Mouse (Mus musculus) megakaryocyte progenitor cell, adult 5-6 weeks (primary cell): Measurements from ENCODE around the gene Gm28048. TPM values are rescaled to one million over a fixed set of nuclear protein-coding genes. Genes with fewer than 3 reads are reported as not detected.

Experiments used
- ATAC-seq: replicated peaks from 2 replicates; pipeline ENCODE4 v1.8.0; 2016; ENCODE audit warnings: mild to moderate bottlenecking, moderate TSS enrichment, inconsistent platforms; ENCODE audit not compliant: poor library complexity
- total RNA-seq, 2 experiments: library from RNA; stranded (forward) in 1 of 2; stranded (reverse) in 1 of 2; fragments of 157-497, 149-512 nt in 1 of 2; fragments of 200-1000 nt in 1 of 2; gene quantifications; 2 replicates each; pipeline versions ENCODE4 v1.2.3 to v1.2.4; 2015 to 2017

The Gm28048 gene
- total RNA-seq, 2 experiments from 2014 or later: 52.7 to 77.6 TPM

DNA sequence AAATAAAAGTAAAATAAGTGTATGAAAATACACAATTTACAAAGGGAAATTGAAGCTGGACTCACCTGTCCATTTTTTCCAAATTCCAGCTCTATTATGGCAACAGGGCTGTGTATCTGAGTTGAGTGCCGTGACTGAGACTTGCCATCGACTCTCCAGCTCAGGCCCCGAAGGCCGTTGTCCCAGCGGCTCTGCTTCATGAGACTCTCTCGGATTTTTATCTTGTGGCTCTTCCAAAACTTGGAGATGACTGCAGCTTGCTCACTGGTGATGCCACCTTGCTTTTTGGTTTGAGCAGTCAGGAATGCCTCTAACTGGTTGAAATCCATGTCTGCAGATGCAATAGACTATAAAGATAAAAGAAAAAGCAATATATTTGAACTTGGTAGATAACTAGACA, 25.5 kb downstream of the Gm28048 start:
- no peak for ATAC-seq

DNA sequence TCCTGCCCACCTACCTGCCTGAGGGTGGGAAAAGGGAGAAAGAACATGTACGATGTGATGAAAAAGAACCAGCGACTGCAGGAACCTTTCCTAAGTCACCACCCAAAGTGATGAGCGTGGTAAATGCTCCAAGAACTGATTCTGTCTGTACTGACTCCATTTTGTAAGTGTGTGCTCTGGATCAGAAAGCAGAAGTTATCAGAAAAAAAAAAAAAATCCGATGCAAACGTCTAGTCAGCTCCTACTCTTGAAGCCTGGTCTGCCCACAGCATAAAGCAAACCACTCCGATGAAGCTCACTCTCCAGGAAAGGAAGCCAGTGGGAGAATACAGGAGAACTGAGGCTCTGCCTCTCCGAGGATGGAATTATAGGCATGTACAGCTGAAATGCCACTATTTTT, 29.2 kb downstream of the Gm28048 start:
- no peak for ATAC-seq

DNA sequence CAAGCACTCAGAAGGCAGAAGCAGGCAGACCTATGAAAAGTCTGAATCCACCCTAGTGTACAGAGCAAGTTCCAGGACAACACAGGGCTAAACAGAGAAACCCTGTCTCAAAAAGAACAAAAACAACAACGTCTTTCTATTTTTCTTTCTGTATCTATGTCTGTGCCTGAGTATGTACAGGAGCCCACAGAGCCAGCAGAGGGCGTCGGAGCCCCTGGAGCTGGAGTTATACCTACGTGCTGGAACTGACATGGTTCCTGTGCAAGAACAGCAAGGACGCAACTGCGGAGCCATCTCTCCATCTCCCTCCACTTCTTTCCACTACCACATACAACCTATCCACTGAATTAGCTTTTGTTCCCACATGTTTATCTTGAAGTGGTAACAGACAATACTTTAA, 31.8 kb downstream of the Gm28048 start:
- ATAC-seq: peak; percentile 71

DNA sequence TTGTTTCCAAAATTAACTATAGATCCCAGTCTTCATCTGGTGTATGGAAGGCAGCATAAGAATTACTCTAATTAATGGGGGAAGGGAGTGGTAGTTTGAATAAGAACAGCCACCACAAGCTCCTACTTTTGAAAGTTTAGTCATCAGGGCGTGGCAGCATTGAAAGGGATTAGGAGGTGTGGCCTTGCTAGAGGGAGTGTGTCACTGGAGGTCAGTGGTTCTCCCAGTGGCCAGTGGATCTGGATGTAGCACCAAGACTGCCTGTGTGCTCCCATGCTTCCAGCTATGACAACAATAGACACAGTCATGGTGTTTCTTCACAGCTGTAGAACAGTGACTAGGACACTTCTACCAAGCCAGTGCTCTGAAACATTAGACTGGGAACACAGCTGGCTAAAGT, 32.8 kb downstream of the Gm28048 start:
- peak; percentile 42; the same call in 1 of the 2 replicates for ATAC-seq

DNA sequence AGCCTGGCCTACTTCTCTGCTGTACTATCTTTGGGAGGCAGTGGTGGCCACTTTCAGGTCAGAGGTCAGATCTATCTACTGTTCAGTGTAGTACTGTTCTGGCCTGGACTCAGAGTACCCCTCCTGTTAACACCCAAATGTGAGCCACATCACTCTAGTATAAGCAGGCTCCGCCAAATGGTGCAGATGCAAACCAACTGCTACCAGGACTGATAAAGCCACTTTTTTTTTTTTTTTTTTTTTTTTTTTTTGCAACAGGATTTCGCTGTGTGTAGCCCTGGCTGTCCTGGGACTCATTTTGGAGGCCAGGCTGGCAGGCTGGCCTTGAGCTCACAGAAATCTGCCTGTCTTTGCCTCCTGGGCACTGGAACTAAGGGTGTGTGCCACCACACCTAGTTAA, 42.9 kb downstream of the Gm28048 start:
- no peak for ATAC-seq

DNA sequence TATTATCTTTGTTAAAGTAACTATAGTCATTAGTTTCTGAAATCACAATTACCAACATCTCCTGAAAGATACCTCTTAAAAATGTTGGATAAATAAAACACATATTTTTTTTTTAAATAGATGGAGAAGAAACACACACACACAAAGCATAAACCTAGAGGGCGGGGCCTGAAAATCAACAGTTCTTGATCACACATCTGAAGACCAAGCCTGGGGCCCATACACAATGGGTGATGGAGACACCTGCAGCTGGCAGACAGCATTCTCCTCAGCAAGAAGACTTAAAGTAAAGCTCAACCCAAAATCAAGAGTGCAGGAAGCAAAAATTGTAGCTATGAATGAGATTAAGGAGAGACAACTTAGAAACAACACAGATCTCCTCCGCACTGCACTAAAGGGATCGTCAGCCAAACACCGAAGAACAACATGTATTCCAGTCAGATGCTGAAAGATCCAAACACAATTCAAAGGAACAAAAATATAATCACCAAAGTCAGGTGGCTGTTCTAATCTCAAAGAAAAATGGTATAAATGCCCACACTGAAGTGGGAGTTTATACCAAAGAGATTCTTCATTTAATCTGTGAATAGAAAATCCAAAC, 44.1 kb downstream of the Gm28048 start:
- no peak for ATAC-seq

DNA sequence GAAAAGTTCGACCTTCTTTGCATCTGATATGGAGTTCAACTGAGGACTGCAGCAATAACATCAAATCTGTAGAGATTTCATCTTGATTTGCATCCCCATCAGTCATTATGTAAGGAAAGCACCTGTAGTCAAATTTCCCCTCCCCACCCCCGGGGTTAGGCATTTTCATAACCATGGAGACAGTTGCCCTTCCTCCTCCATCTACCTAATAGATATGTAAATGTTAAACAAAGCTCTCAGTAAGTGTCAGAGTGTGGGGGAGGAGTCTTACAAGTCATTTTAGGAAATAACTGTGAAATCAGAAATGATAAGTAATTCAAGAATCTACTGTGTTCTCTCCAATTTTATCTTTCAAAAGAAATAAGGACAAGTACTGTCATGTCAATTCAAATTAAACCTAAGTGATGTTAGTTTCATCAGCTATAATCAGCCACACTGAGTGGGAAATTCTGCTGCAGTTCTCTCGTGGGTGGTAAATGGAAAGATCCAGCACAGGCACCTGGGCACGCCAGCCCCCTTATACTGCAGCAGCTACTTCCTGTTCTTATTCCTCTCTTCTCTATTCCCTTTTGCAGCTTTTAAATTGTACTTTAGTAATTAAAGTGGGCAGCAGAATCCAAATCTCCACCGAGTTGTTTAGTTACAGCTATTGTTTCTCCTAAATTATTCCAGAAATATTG, 45.3 kb downstream of the Gm28048 start:
- no peak for ATAC-seq

DNA sequence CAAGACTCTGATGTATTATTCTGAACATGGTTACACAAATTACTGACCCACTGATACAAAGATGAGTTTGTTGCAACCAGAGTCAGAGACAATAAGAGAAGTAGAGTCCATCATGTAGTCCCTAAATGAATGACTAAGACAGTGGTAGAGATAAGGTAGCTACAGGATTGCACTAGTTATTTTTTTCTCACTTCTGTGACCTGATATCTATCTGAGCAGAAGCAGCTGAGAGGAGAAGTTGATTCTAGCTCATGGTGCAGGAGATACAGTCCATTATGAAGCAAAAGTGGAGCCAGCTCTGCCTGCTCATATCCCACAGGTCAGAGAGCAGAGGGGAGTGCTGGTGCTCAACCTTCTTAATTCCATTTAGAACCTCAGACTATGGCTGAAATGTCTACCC, 49.7 kb downstream of the Gm28048 start:
- ATAC-seq: peak; percentile 33

DNA sequence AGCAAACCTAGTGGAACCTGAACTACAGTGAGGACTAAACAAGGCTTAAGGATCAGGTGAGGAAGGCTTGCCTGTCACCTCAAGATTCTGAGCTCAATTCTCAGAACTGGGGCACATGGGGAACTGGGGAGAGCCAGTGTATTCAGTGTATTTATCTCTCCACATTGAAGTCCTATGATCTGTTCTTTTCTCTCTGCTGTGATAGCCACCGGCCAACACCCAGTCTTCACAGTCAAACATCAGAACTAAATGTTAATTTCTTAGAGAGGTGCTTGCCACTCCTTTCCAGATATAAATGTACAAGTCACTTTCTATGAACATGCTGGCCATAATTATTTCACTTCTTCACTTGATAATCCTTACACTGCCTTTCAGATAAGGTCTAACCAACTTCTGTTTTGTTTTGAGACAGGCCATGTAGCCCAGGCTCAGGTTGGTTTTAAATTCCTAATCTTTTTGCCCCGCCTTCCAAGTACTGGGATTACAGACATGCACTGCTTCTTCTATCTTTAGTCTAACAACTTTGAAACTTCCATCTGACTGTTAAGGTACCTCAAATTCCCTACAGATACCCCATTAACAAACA, 50.5 kb downstream of the Gm28048 start:
- no peak for ATAC-seq

DNA sequence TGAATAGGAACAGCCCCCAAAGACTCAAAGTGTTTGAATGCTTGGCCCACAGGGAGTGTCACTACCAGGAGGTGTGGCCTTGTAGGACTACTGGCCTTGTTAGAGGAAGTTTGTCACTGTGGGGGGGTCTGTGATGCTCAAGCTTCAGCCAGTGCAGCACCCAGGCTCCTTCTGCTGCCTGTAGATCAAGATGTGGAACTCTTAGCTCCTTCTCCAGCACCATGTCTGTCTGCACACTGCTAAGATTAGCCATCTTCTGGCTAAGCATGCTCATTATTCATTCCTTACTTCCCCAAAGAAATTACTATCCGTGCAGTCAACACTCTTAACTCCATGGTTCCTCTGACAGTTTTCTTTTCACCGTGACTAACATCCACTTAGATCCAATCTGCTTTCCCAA, 51.8 kb downstream of the Gm28048 start:
- ATAC-seq: peak; percentile 35; the same call in 1 of the 2 replicates

DNA sequence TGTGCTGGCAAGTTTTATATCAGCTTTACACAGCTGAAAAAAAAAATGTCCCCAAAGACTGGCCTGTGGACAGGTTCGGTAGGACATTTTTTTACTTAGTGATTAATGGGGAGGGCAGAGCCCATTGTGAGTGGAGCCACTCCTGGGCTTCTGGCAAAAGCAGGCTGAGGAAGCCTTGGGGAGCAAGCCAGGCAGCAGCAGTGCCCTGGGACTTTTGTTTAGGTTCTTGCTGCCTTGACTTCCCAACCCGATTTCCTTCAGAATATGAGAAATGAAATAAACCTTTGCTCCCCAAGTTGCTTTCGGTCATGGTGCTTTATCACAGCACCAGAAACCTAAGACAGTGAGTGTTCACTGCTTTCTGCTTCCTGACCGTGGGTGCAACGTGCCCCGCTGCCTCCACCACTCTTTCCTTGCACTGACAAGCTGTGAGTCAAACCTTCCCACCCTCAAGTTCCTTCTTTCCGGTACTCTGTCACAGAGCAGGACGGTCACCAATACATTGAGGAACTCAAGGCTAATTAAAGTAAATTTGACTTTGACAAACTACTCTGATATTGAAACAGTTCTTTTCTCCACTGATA, 53.2 kb downstream of the Gm28048 start:
- ATAC-seq: peak; percentile 87

DNA sequence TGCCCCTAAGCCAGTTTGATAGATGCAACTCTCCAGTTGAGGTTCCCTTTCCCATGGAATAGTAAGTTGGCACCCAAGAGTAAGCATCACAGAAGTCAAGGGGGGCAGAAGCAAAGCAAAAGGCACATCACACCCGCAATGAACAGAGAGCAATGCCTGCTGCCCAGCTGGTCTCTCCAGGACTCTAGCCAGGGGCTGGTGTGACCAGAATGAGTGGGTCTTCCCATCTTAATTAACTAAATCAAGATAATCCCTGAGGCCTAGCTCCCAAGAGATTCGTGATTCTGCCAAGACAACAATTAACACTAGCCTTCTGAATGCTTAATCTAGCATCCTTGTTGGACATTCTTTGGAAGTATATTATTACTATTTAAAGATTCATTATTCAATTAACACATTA, 58.3 kb downstream of the Gm28048 start:
- ATAC-seq: no peak

DNA sequence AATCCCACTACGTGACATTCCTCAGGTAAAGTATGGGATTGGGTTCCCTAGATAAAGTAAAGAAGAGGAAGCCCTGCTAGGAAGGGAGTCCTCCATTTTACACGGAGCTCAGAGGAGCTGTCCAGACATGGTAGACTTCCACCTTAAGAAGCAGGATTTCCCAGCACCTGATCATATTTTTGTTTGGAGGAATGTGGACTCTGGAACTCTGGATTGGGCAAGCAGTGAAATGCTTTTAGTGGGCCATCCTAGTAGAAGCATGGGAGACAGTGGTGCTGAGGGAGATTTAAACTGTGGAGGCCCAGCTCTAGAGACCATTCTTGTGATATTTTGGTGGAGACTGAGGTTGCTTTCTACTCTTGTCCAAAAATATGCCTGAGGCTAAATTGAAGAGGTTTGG, 59.3 kb downstream of the Gm28048 start:
- ATAC-seq: no peak

DNA sequence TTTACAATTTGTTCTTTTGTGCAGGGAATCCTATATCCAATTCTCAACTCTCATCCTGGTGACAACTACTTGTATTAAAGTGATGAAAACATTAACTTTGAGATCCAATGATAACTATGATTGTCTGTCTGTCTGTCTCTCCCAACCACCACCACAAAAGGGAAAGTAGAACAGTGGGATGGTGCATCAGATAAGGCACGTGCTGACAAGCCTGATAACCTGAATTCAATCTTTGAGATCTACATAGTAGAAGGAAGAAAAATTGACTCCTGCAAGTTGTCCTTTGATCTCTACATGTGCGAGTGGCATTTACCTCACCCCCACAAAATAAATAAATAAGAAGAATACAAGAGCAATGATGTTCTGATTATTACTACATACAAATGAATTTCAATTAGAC, 62.6 kb downstream of the Gm28048 start:
- no peak for ATAC-seq

DNA sequence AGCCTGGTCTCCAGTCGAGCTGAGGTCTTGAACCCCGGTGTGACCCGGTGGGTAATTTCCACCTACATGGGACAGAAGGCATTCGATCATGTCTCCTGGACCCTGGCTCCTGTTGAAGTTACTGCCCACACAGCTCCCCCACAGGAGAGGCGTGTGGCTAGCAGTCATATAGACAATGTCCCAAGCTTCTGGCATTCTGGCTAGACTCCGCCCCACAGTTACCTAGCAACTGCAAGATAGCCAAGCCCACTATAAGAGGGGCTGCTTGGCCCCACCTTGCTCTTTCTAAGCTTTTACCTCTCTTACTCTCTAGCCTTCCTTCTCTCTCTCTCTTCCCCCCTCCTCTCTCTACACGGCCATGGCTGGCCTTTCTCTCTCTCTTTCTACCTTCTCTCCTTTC, 64.1 kb downstream of the Gm28048 start:
- ATAC-seq: no peak

DNA sequence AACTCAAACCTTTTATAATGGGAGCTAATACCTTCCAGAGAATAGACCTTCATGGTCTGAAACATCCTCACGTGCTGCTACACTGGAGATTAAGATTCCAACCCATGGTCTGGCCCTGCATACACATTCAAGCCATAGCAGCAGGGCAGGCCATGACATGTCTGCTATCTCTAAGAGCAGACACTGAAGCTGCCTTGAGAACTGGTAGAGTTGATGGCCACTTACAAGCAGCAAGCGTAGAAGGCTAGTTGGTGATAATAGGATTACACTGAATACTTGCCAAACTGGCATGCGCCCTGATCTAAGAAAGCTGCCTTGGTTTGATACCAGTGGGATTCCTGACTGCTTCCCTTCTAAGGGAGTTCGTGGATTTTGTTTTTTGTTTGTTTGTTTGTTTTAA, 68.1 kb downstream of the Gm28048 start:
- ATAC-seq: peak; percentile 98

DNA sequence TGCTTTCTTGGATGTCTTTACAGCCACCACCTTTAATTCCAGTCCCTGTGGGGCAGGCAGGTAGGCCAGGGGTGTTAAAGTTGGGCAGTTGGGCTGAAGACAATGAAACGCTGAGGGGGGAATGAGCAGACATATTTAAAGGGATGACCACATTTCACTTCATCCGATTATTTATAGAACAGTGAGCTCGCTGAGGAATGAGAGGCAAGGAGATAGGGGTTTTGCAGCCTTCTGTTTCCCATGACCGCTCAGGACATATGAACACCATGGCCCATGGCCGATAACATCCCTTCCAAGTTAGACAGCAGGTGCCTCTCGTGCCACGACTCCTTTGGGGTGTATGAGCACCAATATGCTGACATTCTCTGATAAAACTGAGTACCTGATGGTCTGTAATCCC, 70.1 kb downstream of the Gm28048 start:
- no peak for ATAC-seq

DNA sequence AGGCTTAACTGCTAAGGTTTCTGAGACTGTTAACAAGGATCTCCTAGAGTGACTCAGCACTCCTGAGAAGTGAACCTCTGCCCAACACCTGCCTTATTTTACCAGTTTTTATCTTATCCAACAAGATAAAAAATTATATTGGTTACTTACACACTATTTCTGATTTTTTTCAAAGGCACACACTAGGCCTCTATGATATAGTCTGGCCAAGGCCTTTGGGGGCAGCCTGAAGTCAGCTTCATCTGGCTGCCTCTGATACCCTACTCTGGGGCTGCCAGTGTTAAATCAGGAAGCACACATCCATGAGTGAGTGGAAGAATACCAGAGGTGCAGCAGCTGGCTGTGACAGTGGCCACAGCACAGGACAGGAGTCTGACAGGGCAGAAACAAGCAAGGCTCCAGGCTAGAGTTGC, 75.4 kb downstream of the Gm28048 start:
- ATAC-seq: peak; percentile 76

DNA sequence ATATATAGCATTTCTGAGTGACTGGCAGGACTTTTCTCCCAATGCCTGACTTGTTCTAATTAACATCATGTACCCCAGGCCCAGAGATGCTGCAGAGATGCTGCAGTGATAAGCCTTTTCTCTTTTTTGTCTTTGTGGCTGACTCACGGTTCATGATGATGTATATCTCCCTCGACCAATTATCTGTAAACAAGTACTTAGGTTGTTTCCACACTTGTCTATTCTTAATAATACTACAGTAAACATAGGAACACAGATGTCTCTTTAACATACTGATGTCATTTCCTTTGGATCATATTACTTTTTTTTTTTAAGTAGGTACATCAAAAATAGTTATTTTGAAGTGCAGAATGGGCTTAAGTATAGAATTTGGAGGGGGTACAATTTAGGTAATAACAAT, 79.0 kb downstream of the Gm28048 start:
- no peak for ATAC-seq

DNA sequence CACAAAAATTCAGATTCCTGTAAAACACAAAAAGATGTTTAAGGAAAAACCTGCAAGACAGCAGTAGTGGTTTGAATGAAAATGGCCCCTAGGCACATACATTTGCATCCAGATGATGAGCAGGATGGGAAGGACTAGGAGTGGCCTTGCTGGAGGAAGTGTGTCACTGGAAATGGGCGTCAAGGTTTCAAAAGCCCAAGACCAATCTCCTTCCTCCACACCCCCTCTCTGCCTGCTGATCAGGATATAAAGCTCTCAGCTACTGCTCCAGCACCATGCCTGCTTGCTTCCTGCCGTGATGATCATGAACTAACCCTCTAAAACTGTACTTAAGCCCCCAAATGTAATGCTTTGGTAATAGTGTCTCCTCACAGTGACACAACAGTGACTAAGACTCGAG, 81.8 kb downstream of the Gm28048 start:
- ATAC-seq: no peak

DNA sequence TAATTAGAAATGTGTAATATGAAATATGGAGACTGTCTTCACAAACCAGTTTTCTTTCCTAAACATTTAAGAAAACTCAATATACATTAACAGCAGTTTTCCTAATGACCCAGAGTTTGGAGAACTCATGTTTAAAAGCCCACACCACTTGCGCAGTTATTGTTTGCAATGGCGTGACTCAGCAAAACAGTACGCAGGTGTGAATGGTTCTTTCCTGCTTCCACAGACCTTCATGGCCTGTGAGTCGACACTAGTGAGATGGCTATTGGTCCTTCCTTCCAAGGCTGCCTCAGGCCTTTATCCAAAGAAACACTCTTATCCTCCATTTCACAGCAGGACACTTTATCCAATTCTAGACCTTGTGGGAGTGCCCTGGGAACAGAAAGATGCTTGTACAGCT, 84.2 kb downstream of the Gm28048 start:
- no peak for ATAC-seq

DNA sequence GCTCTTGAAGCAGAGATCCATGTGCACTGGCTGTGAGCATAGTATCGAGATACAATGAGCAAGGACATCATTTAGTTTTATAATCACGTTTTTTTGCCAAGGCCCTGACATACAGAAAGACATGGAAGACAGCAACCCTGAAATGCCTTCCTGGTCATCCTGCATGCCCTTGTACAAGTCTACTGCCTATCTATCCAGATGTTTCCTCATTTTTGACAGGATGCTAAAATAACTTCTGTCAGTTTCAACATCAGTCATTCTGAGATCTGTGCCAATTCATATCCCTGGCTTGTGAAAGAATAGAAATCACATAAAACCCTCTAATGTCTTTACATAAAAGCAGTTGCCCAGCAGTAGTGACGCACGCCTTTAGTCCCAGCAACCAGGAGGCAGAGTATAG, 84.8 kb downstream of the Gm28048 start:
- peak; percentile 81 for ATAC-seq
